Mouse (Mus musculus) hindbrain, embryonic 16.5 days (tissue): ENCODE data around the gene Pax6. TPM values are rescaled to one million over a fixed set of nuclear protein-coding genes. Genes with fewer than 3 reads are reported as not detected.

ENCODE experiments used
- ATAC-seq: fragments of 200-750 bp; cut with Nextera tagmentation; 2 replicates; pipeline ENCODE4 v1.8.0; 2017; ENCODE audit warnings: moderate TSS enrichment, moderate library complexity
- H3K27ac ChIP-seq: fragments of 300-500 bp; sonication (generic); 2 replicates; pipeline ENCODE4 v1.5.1; 2014; ENCODE audit warnings: low read depth, mild to moderate bottlenecking, control low read depth, low read length, moderate library complexity
- H3K27me3 ChIP-seq: fragments of 300-500 bp; sonication (generic); replicated peaks from 2 replicates; pipeline ENCODE4 v1.6.1; 2014; ENCODE audit warnings: low read length; ENCODE audit not compliant: control insufficient read depth, insufficient read depth
- H3K36me3 ChIP-seq: fragments of 300-500 bp; sonication (generic); 2 replicates; pipeline ENCODE4 v1.6.1; 2014; ENCODE audit warnings: mild to moderate bottlenecking, low read length, moderate library complexity, mixed read lengths; ENCODE audit not compliant: control insufficient read depth, insufficient read depth
- H3K4me1 ChIP-seq: fragments of 300-500 bp; sonication (generic); 2 replicates; pipeline ENCODE4 v1.6.1; 2014; ENCODE audit warnings: low read depth, low read length; ENCODE audit not compliant: control insufficient read depth, insufficient read depth
- H3K4me2 ChIP-seq: fragments of 300-500 bp; sonication (generic); 2 replicates; pipeline ENCODE4 v1.6.1; 2014; ENCODE audit warnings: mild to moderate bottlenecking, low read length, control low read depth, moderate library complexity
- H3K4me3 ChIP-seq: fragments of 300-500 bp; sonication (generic); 2 replicates; pipeline ENCODE4 v1.5.1; 2014; ENCODE audit warnings: mild to moderate bottlenecking, low read length, control low read depth, moderate library complexity
- H3K9ac ChIP-seq: fragments of 300-500 bp; sonication (generic); 2 replicates; pipeline ENCODE4 v1.6.1; 2014; ENCODE audit warnings: low read depth, mild to moderate bottlenecking, control low read depth, low read length, moderate library complexity
- H3K9me3 ChIP-seq: fragments of 300-500 bp; sonication (generic); 2 replicates; pipeline ENCODE4 v1.6.1; 2014; ENCODE audit warnings: mild to moderate bottlenecking, low read length, moderate library complexity; ENCODE audit not compliant: control insufficient read depth
- WGBS: fragments of 180-500 bp; shearing (Covaris S2); extraction: QIAGEN DNeasy Blood & Tissue Kit; methylation state at CpG from one replicate; pipeline ENCODE4 v1.1.7; 2014; 5-methylcytosine and 5-hydroxymethylcytosine counted together
- polyA plus RNA-seq: library from polyadenylated mRNA; unstranded; fragments of >200 nt; fragmentation: Nextera tagmentation; extraction: Ambion mirVana; gene quantifications from 2 replicates; pipeline ENCODE4 v1.2.1, GENCODE M21; 2015

Gene Pax6
- polyA plus RNA-seq, 1 experiment from 2014 or later = 43.8 TPM

DNA sequence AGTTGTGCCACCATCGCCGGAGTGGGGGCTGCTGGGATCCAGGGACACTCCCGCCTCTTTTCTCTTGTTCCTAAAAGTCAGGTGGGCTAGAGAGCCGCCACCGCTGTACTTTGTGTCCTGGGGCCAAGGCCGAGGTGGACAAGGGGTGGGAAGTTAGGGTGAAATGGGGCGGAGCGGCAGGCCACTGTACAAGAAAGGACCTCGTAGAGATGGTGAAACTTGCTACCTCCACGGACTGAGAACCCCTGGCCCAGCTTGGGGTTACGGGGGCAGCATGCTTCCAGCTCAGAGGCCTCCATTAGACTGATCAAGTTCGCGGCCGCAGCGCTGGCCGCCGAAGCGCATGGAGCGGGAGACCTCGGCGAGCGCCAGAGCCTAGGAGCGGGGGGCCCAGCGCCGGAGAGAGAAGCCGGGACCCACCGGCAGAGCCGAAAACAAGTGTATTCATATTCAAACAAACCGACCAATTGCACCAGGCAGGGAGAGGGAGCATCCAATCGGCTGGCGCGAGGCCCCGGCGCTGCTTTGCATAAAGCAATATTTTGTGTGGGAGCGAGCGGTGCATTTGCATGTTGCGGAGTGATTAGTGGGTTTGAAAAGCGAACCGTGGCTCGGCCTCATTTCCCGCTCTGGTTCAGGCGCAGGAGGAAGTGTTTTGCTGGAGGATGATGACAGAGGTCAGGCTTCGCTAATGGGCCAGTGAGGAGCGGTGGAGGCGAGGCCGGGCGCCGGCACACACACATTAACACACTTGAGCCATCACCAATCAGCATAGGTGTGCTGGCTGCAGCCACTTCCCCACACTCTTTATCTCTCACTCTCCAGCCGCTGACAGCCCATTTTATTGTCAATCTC lies 6.4 kb downstream of the Pax6 start:
- ATAC-seq = peak; percentile 82
- peak overlapping the region; percentile 73; the same call in 1 of the 2 replicates for H3K9ac ChIP-seq

DNA sequence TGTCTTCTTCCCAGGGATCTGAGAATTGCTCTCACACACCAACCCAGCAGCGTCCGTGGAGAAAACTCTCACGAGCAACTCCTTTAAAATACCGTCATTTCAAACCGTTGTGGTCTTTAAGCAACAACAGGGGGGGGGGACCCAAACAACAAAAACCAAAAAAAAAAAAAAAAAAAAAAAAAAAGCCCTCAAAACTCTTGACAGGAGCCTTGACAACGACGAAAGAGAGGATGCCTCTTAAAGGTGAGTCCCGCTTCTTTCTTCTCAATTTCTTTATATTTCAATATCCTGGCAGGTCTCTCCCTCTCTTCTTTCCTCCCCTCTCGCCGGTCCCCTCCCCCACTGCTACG lies 7.0 kb downstream of the Pax6 start:
- H3K36me3 ChIP-seq = no peaks in the 10 kb centered on the region
- H3K4me1 ChIP-seq = peaks cover 6% of the 10 kb centered on the region
- 1% methylated on average over 11 of the region's 11 CpGs for WGBS
- H3K4me2 ChIP-seq = peak overlapping the region; percentile 57
- peak overlapping the region; percentile 81 for H3K27ac ChIP-seq
- H3K4me3 ChIP-seq = peak overlapping the region; percentile 50
- ATAC-seq = no peak
- peaks cover 18% of the 10 kb centered on the region for H3K27me3 ChIP-seq
- no peaks in the 10 kb centered on the region for H3K9me3 ChIP-seq
- peak overlapping the region; percentile 73 for H3K9ac ChIP-seq

More for the DNA sequence above, 6.4 kb downstream of the Pax6 start:
- Histone ChIP-seq H3K27me3 (peaks cover 16% of the 10 kb centered on the region), H3K4me1 (peaks cover 6% of the 10 kb centered on the region), H3K36me3 (no peaks in the 10 kb centered on the region), H3K4me3 (peak overlapping the region; percentile 50), H3K4me2 (peak overlapping the region; percentile 57), H3K9me3 (no peaks in the 10 kb centered on the region), H3K27ac (peak overlapping the region; percentile 81)
- WGBS = under 1% methylated on average over 49 of the region's 49 CpGs

DNA sequence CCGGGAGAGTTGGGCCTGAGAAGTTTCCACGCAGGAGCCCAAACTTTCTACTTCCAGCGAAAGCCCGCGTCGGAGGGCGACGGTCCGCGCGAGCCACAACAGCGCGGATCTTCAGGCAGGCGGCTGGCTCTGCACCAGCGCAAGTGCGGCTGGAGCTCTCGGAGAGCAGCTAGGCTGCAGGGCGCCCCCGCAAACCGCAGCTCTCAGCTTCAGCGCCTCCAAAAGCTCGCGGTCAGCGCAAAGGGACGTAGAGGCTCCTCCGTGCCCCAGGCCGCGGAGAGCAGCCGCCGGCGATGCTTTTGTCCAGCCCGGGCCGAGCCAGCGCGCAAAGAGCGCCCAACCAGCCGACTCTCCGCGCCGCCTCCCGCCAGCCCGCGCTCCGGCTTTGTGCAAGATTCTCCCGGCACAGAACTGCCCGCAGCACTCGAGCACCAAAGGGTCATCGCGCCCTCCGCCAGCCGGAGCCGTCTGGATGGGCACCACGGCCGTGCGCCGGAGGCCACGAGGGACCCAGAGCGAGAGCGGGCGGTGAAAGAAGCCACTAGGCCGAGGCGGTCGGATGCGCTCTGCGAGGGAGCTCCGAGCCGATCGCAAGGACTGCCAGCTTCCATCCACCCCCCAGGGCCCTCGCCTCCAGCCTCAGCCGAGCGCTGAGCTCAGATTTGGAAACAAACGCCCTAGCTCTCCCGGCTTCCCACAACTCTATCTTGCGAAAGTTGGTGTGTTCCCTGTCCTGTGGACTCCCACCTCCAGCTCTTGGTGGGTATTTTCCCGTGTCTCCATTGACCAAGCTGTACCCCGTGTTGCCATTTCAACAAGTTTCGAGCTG lies 7.6 kb downstream of the Pax6 start:
- Histone ChIP-seq H3K36me3 (no peaks in the 10 kb centered on the region), H3K4me3 (peak overlapping the region; percentile 50), H3K4me1 (peaks cover 6% of the 10 kb centered on the region), H3K27ac (peak overlapping the region; percentile 81), H3K9ac (peak overlapping the region; percentile 73), H3K27me3 (peaks cover 20% of the 10 kb centered on the region), H3K4me2 (peak overlapping the region; percentile 57), H3K9me3 (no peaks in the 10 kb centered on the region)
- under 1% methylated on average over 63 of the region's 77 CpGs for WGBS
- no peak for ATAC-seq

DNA sequence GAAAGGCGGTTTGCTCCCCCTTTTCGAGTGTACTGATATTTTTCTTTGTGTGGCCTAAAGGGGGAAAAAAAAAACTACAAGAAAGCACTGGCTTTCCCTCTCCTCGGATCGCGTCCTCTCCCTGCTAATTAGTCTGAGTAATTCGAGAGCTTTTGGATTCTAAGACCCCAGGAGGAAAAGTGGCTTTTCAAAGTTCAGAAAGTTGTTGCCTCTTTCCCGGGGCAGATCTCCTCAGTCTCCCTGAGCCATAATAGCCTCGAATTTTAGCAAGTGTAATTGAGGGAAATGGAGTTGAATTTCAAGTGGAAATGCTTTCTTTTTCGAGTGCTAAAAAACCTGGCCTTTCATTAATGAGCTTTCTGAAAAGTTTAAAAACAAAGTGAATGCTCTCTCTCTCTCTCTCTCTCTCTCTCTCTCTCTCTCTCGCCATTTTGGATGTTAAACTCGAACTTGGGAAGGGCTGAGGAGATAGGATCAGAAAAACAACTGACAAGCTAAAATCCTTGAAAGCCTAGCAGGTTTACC lies 8.3 kb downstream of the Pax6 start:
- Histone ChIP-seq H3K4me2 (peak overlapping the region; percentile 57), H3K36me3 (no peaks in the 10 kb centered on the region), H3K27ac (peak overlapping the region; percentile 81), H3K4me3 (peak overlapping the region; percentile 50), H3K9me3 (no peaks in the 10 kb centered on the region), H3K4me1 (peaks cover 6% of the 10 kb centered on the region), H3K27me3 (peaks cover 20% of the 10 kb centered on the region), H3K9ac (peak overlapping the region; percentile 73)
- under 1% methylated on average over 11 of the region's 11 CpGs for WGBS
- no peak for ATAC-seq

DNA sequence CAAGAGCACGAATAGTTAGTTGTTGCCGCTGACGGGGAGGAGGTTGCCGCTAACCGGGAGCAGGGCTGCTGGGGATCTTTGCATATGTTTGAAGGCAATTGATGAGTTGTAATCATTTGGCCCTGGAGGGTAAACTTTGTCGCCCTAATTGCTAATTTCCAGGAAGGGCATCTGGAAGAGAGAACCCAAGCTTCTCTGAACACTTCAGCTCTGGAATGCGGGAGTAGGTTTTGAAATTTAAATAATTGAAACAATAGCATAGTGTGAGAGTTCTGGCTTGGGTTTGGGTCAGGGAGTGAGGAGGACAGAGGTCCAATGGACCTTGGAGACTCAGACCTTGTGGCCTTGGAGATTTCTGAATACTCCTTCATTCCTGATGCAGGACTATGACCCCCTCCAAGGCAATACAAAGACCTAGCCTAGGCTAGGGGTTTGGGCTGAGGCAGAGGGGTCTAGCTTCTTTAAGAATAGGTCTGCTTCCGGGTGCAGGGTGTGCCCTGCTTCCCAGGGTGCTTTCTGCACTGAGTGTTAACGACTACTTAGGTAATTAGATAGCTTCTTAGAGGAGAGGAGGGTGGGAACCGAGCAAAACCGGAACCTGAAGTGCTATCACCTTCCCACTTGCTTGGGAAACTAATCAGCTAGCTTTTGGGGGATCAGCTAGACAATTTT lies 8.9 kb downstream of the Pax6 start:
- Histone ChIP-seq H3K27ac (peak overlapping the region; percentile 5; the same call in 1 of the 2 replicates), H3K36me3 (no peaks in the 10 kb centered on the region), H3K9me3 (no peaks in the 10 kb centered on the region), H3K4me3 (peak overlapping the region; percentile 50), H3K4me2 (peak overlapping the region; percentile 57), H3K4me1 (peaks cover 9% of the 10 kb centered on the region), H3K27me3 (peaks cover 20% of the 10 kb centered on the region), H3K9ac (peak overlapping the region; percentile 73)
- WGBS = 2% methylated on average over 11 of the region's 11 CpGs
- no peak for ATAC-seq

DNA sequence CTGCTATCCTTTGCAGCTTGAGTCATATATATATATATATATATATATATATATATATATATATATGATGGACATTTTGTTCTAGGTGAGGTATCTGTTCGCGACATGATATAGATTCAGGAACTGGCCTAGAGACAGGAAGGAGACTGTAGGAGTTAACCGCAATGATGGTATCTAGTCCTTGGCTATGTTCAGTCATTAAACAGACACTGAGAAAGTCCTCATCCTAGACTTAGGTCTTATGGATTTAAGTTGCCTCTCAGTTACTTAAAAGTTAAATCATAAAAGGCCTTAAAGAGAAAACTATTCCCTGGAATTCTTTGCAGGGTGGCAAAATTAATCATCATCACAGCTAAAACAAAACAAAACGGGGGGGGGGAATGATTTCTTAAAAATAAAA lies 9.6 kb downstream of the Pax6 start:
- H3K9ac ChIP-seq = no peak overlapping the region; the same call in 1 of the 2 replicates
- peaks cover 9% of the 10 kb centered on the region for H3K4me1 ChIP-seq
- peak overlapping the region; percentile 54 for H3K4me2 ChIP-seq
- no peaks in the 10 kb centered on the region for H3K9me3 ChIP-seq
- H3K27me3 ChIP-seq = peaks cover 20% of the 10 kb centered on the region
- H3K36me3 ChIP-seq = no peaks in the 10 kb centered on the region
- ATAC-seq = no peak
- H3K27ac ChIP-seq = no peak overlapping the region
- WGBS = 11% methylated on average over 4 of the region's 4 CpGs
- peak overlapping the region; percentile 30 for H3K4me3 ChIP-seq

DNA sequence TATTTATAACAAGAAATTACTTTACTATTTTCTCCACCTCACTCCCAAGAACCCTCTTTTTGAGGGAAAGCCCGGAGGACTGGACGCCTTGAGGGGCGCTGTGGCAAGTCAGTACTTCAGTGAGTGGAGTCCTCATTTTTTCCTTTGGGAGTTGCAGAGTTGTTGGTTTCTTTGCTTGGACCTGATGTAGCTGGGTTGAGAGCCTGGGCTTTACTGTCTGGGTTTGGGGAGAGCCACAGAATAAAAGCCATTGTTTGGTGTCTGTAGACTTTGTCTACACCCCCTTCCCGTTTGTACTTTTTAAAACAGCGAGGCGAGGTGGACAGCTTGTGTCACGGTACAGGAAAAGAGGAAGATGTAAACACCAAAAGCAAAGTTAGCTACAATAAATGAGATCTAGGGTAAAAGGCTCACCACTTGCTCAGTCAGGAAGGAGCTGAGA lies 10.2 kb downstream of the Pax6 start:
- peak overlapping the region; percentile 30 for H3K4me3 ChIP-seq
- no peak for ATAC-seq
- H3K9me3 ChIP-seq = no peaks in the 10 kb centered on the region
- H3K27me3 ChIP-seq = peaks cover 20% of the 10 kb centered on the region
- WGBS = 8% methylated on average over 7 of the region's 7 CpGs
- peak overlapping the region; percentile 36; the same call in 1 of the 2 replicates for H3K27ac ChIP-seq
- no peaks in the 10 kb centered on the region for H3K36me3 ChIP-seq
- H3K4me2 ChIP-seq = peak overlapping the region; percentile 54
- H3K9ac ChIP-seq = peak overlapping the region; percentile 51
- H3K4me1 ChIP-seq = peaks cover 9% of the 10 kb centered on the region

DNA sequence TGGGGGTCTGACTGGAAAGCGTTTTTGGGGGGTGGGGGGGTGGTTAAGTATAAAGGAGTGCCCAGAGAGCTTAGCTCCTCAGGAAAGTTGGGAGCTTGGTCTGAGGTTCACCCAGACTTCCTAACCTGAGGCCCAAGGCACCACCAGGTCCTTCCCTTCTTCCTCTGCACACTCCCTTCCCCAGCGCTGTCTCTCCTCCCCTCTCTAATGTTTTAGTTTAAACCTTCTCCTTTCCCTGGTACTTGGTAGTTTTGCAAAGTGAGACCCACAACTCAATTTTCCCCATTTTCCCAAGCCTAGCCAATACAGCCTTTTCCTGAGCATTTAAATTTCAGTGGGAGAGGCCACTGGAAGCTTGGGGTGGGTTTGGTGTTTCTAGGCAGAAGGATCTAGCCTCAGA lies 10.6 kb downstream of the Pax6 start:
- Histone ChIP-seq H3K27me3 (peaks cover 22% of the 10 kb centered on the region), H3K27ac (peak overlapping the region; percentile 36; the same call in 1 of the 2 replicates), H3K4me1 (peaks cover 9% of the 10 kb centered on the region), H3K9me3 (no peaks in the 10 kb centered on the region), H3K36me3 (no peaks in the 10 kb centered on the region), H3K4me2 (peak overlapping the region; percentile 54), H3K9ac (peak overlapping the region; percentile 51), H3K4me3 (peak overlapping the region; percentile 30)
- no peak for ATAC-seq
- 0% methylated on average over 2 of the region's 2 CpGs for WGBS
